In genomic region chrX:166731354-166731753, GRCm38 (mm10) we compare ENCODE assay signal across 23 mouse cellular contexts.
DNase-seq lines count a peak whose midpoint lies in the region; ATAC-seq and TF ChIP-seq lines count a peak whose summit lies in the region.
"Had no signal": no experiment of that assay in that cellular context is flagged by ENCODE, and none has a peak within 500 bp of the region (broad histone marks: within the 10 kb centered on the region; RNA-seq: fewer than 3 reads in every experiment).

No protein-coding gene starts in this region.

- intact Hi-C loops in left cerebral cortex, postnatal 25 days (cut with DNase I) = no loop called here
- intact Hi-C loops in left cerebral cortex, postnatal 10 days (cut with DNase I) = no loop called here
- intact Hi-C loops in left cerebral cortex, postnatal 36 days (cut with DNase I) = no loop called here

- 70% methylated on average over 2 of the region's 2 CpGs for WGBS in hindbrain, postnatal 0 days
- WGBS in hindbrain, embryonic 12.5 days = 81% methylated on average over 2 of the region's 2 CpGs
- WGBS in kidney, embryonic 16.5 days = 79% methylated on average over 2 of the region's 2 CpGs

- peak; percentile 3 for DNase-seq in cerebellum, adult 9-11 months
- no peak for DNase-seq in cerebellum, postnatal 4 days (ENCODE audit: low spot score in 2 of 2)
- no peak for DNase-seq in hindbrain, postnatal 0 days (ENCODE audit: low spot score)
- DNase-seq in left cerebral cortex, postnatal 25 days (ENCODE audit: low spot score in 2 of 2) = peak; percentile 17 to 65
- no peak for DNase-seq in left cerebral cortex, postnatal 10 days (ENCODE audit: extremely low spot score in 1 of 2, low spot score in 2 of 2)
- DNase-seq in left cerebral cortex, postnatal 36 days (ENCODE audit: low spot score in 2 of 2) = peak; percentile 4 to 11
- DNase-seq: adrenal gland, postnatal 10 days; cerebellum, adult 8-10 months; gastrocnemius, postnatal 10 days; heart, adult 11 months; heart, postnatal 14 days; kidney, adult 11 months; liver, embryonic 13.5 days; lung, adult 2 months; lung, postnatal 14 days had no signal

- no peak overlapping the region for H3K4me2 ChIP-seq in hindbrain, postnatal 0 days (ENCODE audit: low read depth, low read length)
- no peak overlapping the region for H3K4me2 ChIP-seq in hindbrain, embryonic 12.5 days (replicated peaks)
- H3K4me2 ChIP-seq in kidney, embryonic 16.5 days (replicated peaks; ENCODE audit: low read depth, low read length) = no peak overlapping the region
- H3K4me2 ChIP-seq: forebrain, embryonic 15.5 days; heart, embryonic 12.5 days; liver, embryonic 13.5 days; midbrain, embryonic 11.5 days had no signal

- H3K27me3 ChIP-seq in hindbrain, postnatal 0 days (ENCODE audit: insufficient read depth, low read length) = no peaks in the 10 kb centered on the region
- peaks cover 14% of the 10 kb centered on the region for H3K27me3 ChIP-seq in hindbrain, embryonic 12.5 days
- H3K27me3 ChIP-seq in kidney, embryonic 16.5 days (ENCODE audit: insufficient read depth, low read length) = peaks cover 6% of the 10 kb centered on the region; the same call in 1 of the 2 replicates
- H3K27me3 ChIP-seq: forebrain, embryonic 15.5 days; heart, embryonic 12.5 days; liver, embryonic 13.5 days had no signal

- no peaks in the 10 kb centered on the region for H3K4me1 ChIP-seq in hindbrain, postnatal 0 days (ENCODE audit: insufficient read depth, low read length)
- H3K4me1 ChIP-seq in hindbrain, embryonic 12.5 days = peaks cover 7% of the 10 kb centered on the region; the same call in 1 of the 2 replicates
- no peaks in the 10 kb centered on the region for H3K4me1 ChIP-seq in kidney, embryonic 16.5 days (ENCODE audit: insufficient read depth, low read length)
- H3K4me1 ChIP-seq: embryonic facial prominence, embryonic 10.5 days; forebrain, embryonic 15.5 days; heart, embryonic 12.5 days; liver, embryonic 13.5 days had no signal

- no peaks in the 10 kb centered on the region for H3K36me3 ChIP-seq in hindbrain, postnatal 0 days (ENCODE audit: insufficient read depth, low read length)
- no peaks in the 10 kb centered on the region for H3K36me3 ChIP-seq in hindbrain, embryonic 12.5 days
- H3K36me3 ChIP-seq in kidney, embryonic 16.5 days (ENCODE audit: insufficient read depth, low read length) = no peaks in the 10 kb centered on the region
- H3K36me3 ChIP-seq: embryonic facial prominence, embryonic 10.5 days; forebrain, embryonic 15.5 days; heart, embryonic 12.5 days; liver, embryonic 13.5 days had no signal

- H3K27ac ChIP-seq in hindbrain, postnatal 0 days = no peak overlapping the region
- H3K27ac ChIP-seq in hindbrain, embryonic 12.5 days = no peak overlapping the region
- no peak overlapping the region for H3K27ac ChIP-seq in kidney, embryonic 16.5 days (ENCODE audit: low read length)
- H3K27ac ChIP-seq: embryonic facial prominence, embryonic 10.5 days; forebrain, embryonic 15.5 days; kidney, postnatal 0 days; liver, embryonic 13.5 days; stomach, postnatal 0 days had no signal

- no peak overlapping the region for H3K9ac ChIP-seq in hindbrain, postnatal 0 days (replicated peaks; ENCODE audit: low read length)
- H3K9ac ChIP-seq in hindbrain, embryonic 12.5 days = no peak overlapping the region
- no peak overlapping the region for H3K9ac ChIP-seq in kidney, embryonic 16.5 days (replicated peaks; ENCODE audit: low read length)
- H3K9ac ChIP-seq: forebrain, embryonic 15.5 days; heart, embryonic 12.5 days; liver, embryonic 13.5 days had no signal

- no peak overlapping the region for H3K4me3 ChIP-seq in hindbrain, postnatal 0 days (ENCODE audit: low read length)
- no peak overlapping the region for H3K4me3 ChIP-seq in hindbrain, embryonic 12.5 days
- no peak overlapping the region for H3K4me3 ChIP-seq in kidney, embryonic 16.5 days (ENCODE audit: low read length)
- H3K4me3 ChIP-seq: embryonic facial prominence, embryonic 10.5 days; forebrain, embryonic 15.5 days; heart, embryonic 12.5 days; liver, embryonic 13.5 days had no signal

- no peak for TF ChIP-seq CTCF in hindbrain, postnatal 0 days (IDR thresholded peaks at IDR 0.05; ENCODE audit: low read depth)

- 0 out of 2 replicates have a peak, but pooled peaks have one; percentile 29 for ATAC-seq in hindbrain, postnatal 0 days
- ATAC-seq in hindbrain, embryonic 12.5 days (ENCODE audit: low FRiP score) = no peak
- no peak for ATAC-seq in kidney, embryonic 16.5 days (ENCODE audit: low FRiP score, low TSS enrichment)
- ATAC-seq: forebrain, embryonic 15.5 days had no signal

- no peaks in the 10 kb centered on the region for H3K9me3 ChIP-seq in hindbrain, postnatal 0 days (ENCODE audit: low read length)
- H3K9me3 ChIP-seq in hindbrain, embryonic 12.5 days (replicated peaks) = no peaks in the 10 kb centered on the region
- no peaks in the 10 kb centered on the region for H3K9me3 ChIP-seq in kidney, embryonic 16.5 days (ENCODE audit: low read length)
- H3K9me3 ChIP-seq: embryonic facial prominence, embryonic 10.5 days; forebrain, embryonic 15.5 days; heart, embryonic 12.5 days; liver, embryonic 13.5 days had no signal

Comparison
In these comparisons a context has a peak if more than half of its experiments do, and no peak if none do; other contexts are left out.
1. DNase-seq: peak in cerebellum, adult 9-11 months (single experiment), left cerebral cortex, postnatal 25 days (2 of 2) and left cerebral cortex, postnatal 36 days (2 of 2); none in cerebellum, postnatal 4 days (0 of 2), hindbrain, postnatal 0 days (single experiment) and left cerebral cortex, postnatal 10 days (0 of 2).